Mouse (Mus musculus): Measurements from ENCODE around the gene Sdad1.

DNA sequence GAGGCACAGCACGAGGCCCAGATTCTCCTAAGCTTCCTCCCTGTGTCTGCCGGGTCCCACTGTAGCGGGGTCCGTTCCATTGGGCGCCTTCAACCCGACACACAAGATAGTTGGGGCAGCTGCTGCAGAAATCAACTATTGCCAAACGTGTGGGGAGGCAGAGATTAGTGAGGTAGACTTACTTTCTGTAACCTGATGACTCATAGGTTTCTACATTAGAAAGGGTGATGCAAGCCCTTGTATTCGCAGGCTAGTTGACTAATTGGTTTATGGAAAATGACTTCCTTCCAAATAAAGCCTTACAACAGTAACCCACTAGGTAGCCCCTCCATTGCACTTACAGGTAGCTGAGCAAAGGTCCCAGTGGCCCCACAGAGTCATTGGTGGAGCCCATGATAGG is 47.6 kb downstream of the Sdad1 start:
- no peak for TF ChIP-seq CTCF (IDR thresholded peaks at IDR 0.05; ENCODE audit: low read depth, low read length)
- TF ChIP-seq POLR2A (IDR thresholded peaks at IDR 0.05; ENCODE audit: borderline replicate concordance, low read depth, low read length), result no peak

Measured in bone marrow macrophage, adult 2 months (primary cell).